Mouse (Mus musculus) myocyte (in vitro differentiated cells): ENCODE results near the gene Psapl1.

Source experiments
- CEBPB ChIP-seq: IDR thresholded peaks from 2 replicates; pipeline ENCODE4 v1.6.1; 2011; ENCODE audit warnings: mild to moderate bottlenecking, moderate library complexity; ENCODE audit not compliant: poor library complexity, insufficient read depth, severe bottlenecking
- E2F4 ChIP-seq: IDR thresholded peaks from one replicate; pipeline ENCODE4 v1.6.1; 2011; ENCODE audit warnings: mild to moderate bottlenecking, control low read depth, moderate library complexity; ENCODE audit not compliant: insufficient read depth
- MAX ChIP-seq: IDR thresholded peaks from one replicate; pipeline ENCODE4 v1.6.1; 2011; ENCODE audit warnings: low read depth, mild to moderate bottlenecking, control low read depth
- MYOD1 ChIP-seq, 3 experiments: IDR thresholded peaks; one replicate each; pipeline ENCODE4 v1.6.1; 2011; ENCODE audit warnings: control low read depth in 2 of 3, low read depth in 2 of 3, mild to moderate bottlenecking in 2 of 3, moderate library complexity in 1 of 3; ENCODE audit not compliant: insufficient read length in 2 of 3, control insufficient read depth in 1 of 3
- MYOG ChIP-seq, 3 experiments: IDR thresholded peaks; one replicate each; pipeline ENCODE4 v1.6.1; 2011; ENCODE audit warnings: control low read depth in 2 of 3, low read depth in 2 of 3, mild to moderate bottlenecking in 2 of 3; ENCODE audit not compliant: insufficient read length in 2 of 3, control insufficient read depth in 1 of 3, insufficient read depth in 1 of 3
- POLR2A ChIP-seq: IDR thresholded peaks from one replicate; pipeline ENCODE4 v1.6.1; 2011; ENCODE audit warnings: low read depth, mild to moderate bottlenecking, control low read depth, moderate library complexity; ENCODE audit not compliant: insufficient read length
- POLR2AphosphoS2 ChIP-seq: IDR thresholded peaks from one replicate; pipeline ENCODE4 v1.6.1; 2011; ENCODE audit warnings: low read depth, control low read depth; ENCODE audit not compliant: insufficient read length
- REST ChIP-seq: IDR thresholded peaks from one replicate; pipeline ENCODE4 v1.6.1; 2011; ENCODE audit warnings: mild to moderate bottlenecking, control low read depth, moderate library complexity; ENCODE audit not compliant: insufficient read depth, insufficient read length
- SRF ChIP-seq: IDR thresholded peaks from one replicate; pipeline ENCODE4 v1.6.1; 2011; ENCODE audit warnings: low read depth; ENCODE audit not compliant: control insufficient read depth, insufficient read length
- TCF12 ChIP-seq: IDR thresholded peaks from one replicate; pipeline ENCODE4 v1.6.1; 2011; ENCODE audit warnings: mild to moderate bottlenecking, control low read depth; ENCODE audit not compliant: poor library complexity, insufficient read depth, severe bottlenecking
- TCF3 ChIP-seq: IDR thresholded peaks from one replicate; pipeline ENCODE4 v1.6.1; 2011; ENCODE audit warnings: low read depth, control low read depth; ENCODE audit not compliant: insufficient read length
- USF1 ChIP-seq: IDR thresholded peaks from one replicate; pipeline ENCODE4 v1.6.1; 2011; ENCODE audit warnings: low read depth, mild to moderate bottlenecking, control low read depth, moderate library complexity

- TF ChIP-seq E2F4 (no peak), POLR2A (no peak), MYOD1 (IDR thresholded peaks at IDR 0.05; ENCODE audit: control insufficient read depth in 1 of 3, insufficient read length in 2 of 3, low read depth in 2 of 3) (no peak), SRF (no peak), MAX (no peak), USF1 (no peak), TCF3 (no peak), MYOG (IDR thresholded peaks at IDR 0.05; ENCODE audit: control insufficient read depth in 1 of 3, insufficient read depth in 1 of 3, insufficient read length in 2 of 3, low read depth in 2 of 3) (no peak), CEBPB (no peak), POLR2AphosphoS2 (no peak), TCF12 (no peak), REST (no peak)
Observed at GRCm38 (mm10) chr5:36226296-36226695, 22.5 kb downstream of the Psapl1 start.
